Mouse (Mus musculus) stomach, postnatal 0 days (tissue): ENCODE data around the gene Nr2e1.

Experiments
- CTCF ChIP-seq: IDR thresholded peaks from 2 replicates; pipeline ENCODE4 v1.5.1; 2016; ENCODE audit warnings: antibody characterized with exemption, low read depth, mild to moderate bottlenecking, moderate library complexity
- EP300 ChIP-seq: optimal IDR thresholded peaks from 2 replicates; pipeline ENCODE3; 2016; ENCODE audit warnings: antibody characterized with exemption

GRCm38 (mm10) chr10:42598615-42599014 lies 15.2 kb upstream of the Nr2e1 start:
- no peak for TF ChIP-seq CTCF
- TF ChIP-seq EP300 = no peak
